Mouse (Mus musculus) kidney, adult 2 months (tissue): ENCODE measurements at regions not wholly inside any gene's neighbourhood (a gene's known extent, or its start where the extent isn't known, plus 50 kb on each side); places are given as distances from the start of the nearest gene placed in this dataset.

Experiments
- CTCF ChIP-seq: fragments of 200-500 bp; conservative IDR thresholded peaks from 2 replicates; pipeline ENCODE4 v1.5.1; 2011; ENCODE audit warnings: low read depth, mild to moderate bottlenecking, control low read depth, low read length, moderate library complexity, mixed read lengths; ENCODE audit not compliant: insufficient read depth, insufficient read length
- POLR2A ChIP-seq: fragments of 200-500 bp; IDR thresholded peaks from one replicate; pipeline ENCODE4 v1.6.1; 2011; ENCODE audit warnings: low read depth, low read length, control low read depth

- no peak for TF ChIP-seq CTCF
- TF ChIP-seq POLR2A: no peak
These were observed 52.7 kb upstream of the Ppara start for GRCm38 (mm10) chr15:85682116-85682515.
